Mouse (Mus musculus) lung, postnatal 0 days (tissue): ENCODE results near the gene Mkrn2. TPM values are rescaled to one million over a fixed set of nuclear protein-coding genes. Genes with fewer than 3 reads are reported as not detected.

ENCODE experiments used
- ATAC-seq: fragments of 200-750 bp; cut with Nextera tagmentation; 2 replicates; pipeline ENCODE4 v1.8.0; 2017; ENCODE audit warnings: moderate library complexity
- DNase-seq: peaks from one replicate; pipeline ENCODE4 v3.0.0-alpha.2; 2016; ENCODE audit warnings: low spot score
- H3K27ac ChIP-seq: fragments of 300-500 bp; sonication (generic); 2 replicates; pipeline ENCODE4 v1.5.1; 2014; ENCODE audit warnings: antibody characterized with exemption, mild to moderate bottlenecking, low read length, mixed read lengths
- H3K27me3 ChIP-seq: fragments of 300-500 bp; sonication (generic); replicated peaks from 2 replicates; pipeline ENCODE4 v1.6.1; 2014; ENCODE audit warnings: low read length, mixed read lengths; ENCODE audit not compliant: insufficient read depth
- H3K36me3 ChIP-seq: fragments of 300-500 bp; sonication (generic); 2 replicates; pipeline ENCODE4 v1.6.1; 2014; ENCODE audit warnings: low read length, mixed read lengths; ENCODE audit not compliant: insufficient read depth
- H3K4me1 ChIP-seq: fragments of 300-500 bp; sonication (generic); 2 replicates; pipeline ENCODE4 v1.6.1; 2014; ENCODE audit warnings: antibody characterized with exemption, low read depth, low read length, mixed read lengths; ENCODE audit not compliant: insufficient read depth
- H3K4me2 ChIP-seq: fragments of 300-500 bp; sonication (generic); replicated peaks from 2 replicates; pipeline ENCODE4 v1.6.1; 2014; ENCODE audit warnings: low read depth, mild to moderate bottlenecking, low read length, moderate library complexity, mixed read lengths
- H3K4me3 ChIP-seq: fragments of 300-500 bp; sonication (generic); 2 replicates; pipeline ENCODE4 v1.5.1; 2014; ENCODE audit warnings: low read depth, low read length
- H3K9ac ChIP-seq: fragments of 300-500 bp; sonication (generic); replicated peaks from 2 replicates; pipeline ENCODE4 v1.6.1; 2014; ENCODE audit warnings: low read depth, mild to moderate bottlenecking
- H3K9me3 ChIP-seq: fragments of 300-500 bp; sonication (generic); 2 replicates; pipeline ENCODE4 v1.6.1; 2016; ENCODE audit warnings: low read length, mixed read lengths
- CTCF ChIP-seq: IDR thresholded peaks from 2 replicates; pipeline ENCODE4 v1.5.1; 2016; ENCODE audit warnings: antibody characterized with exemption, mild to moderate bottlenecking
- EP300 ChIP-seq: IDR thresholded peaks from 2 replicates; pipeline ENCODE4 v1.6.1; 2016; ENCODE audit warnings: antibody characterized with exemption, mild to moderate bottlenecking, control low read depth
- WGBS: fragments of 180-500 bp; shearing (Covaris S2); extraction: QIAGEN DNeasy Blood & Tissue Kit; methylation state at CpG from one replicate; pipeline ENCODE4 v1.1.7; 2014; 5-methylcytosine and 5-hydroxymethylcytosine counted together
- polyA plus RNA-seq: library from polyadenylated mRNA; unstranded; fragments of >200 nt; fragmentation: Nextera tagmentation; extraction: Ambion mirVana; gene quantifications from 2 replicates; pipeline ENCODE4 v1.2.1, GENCODE M21; 2015

The Mkrn2 gene
- polyA plus RNA-seq, 1 experiment from 2014 or later: 18.8 TPM

DNA sequence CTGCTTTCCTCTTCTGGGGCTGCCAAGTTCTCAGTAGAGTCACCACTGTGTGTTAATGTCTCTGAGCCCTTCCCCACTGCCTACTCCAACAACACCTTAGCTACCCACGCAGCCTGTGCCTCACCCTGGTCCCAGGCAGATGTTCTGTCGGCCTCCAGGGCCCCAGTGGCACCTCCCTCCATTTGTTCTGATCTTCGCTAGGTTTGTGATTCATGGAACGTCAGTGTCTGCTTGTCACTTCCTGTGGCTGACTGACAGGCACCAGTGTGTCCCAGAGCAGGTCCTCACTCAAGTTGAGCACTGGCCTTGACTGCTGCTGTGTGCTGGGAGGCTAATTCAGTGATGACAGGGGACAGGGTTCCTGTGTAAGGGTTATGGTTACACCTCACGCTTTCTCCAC lies 24.3 kb upstream of the Mkrn2 start:
- no peaks in the 10 kb centered on the region for H3K27me3 ChIP-seq
- H3K4me1 ChIP-seq: no peaks in the 10 kb centered on the region
- ATAC-seq: no peak
- H3K4me3 ChIP-seq: no peak overlapping the region
- no peaks in the 10 kb centered on the region for H3K9me3 ChIP-seq
- TF ChIP-seq EP300 (no peak), CTCF (no peak)
- no peak overlapping the region for H3K4me2 ChIP-seq
- no peak for DNase-seq
- H3K36me3 ChIP-seq: 0 out of 2 replicates have a peak, but pooled peaks cover 3% of the 10 kb centered on the region
- H3K9ac ChIP-seq: no peak overlapping the region
- no peak overlapping the region for H3K27ac ChIP-seq
- WGBS: 78% methylated on average over 5 of the region's 5 CpGs

DNA sequence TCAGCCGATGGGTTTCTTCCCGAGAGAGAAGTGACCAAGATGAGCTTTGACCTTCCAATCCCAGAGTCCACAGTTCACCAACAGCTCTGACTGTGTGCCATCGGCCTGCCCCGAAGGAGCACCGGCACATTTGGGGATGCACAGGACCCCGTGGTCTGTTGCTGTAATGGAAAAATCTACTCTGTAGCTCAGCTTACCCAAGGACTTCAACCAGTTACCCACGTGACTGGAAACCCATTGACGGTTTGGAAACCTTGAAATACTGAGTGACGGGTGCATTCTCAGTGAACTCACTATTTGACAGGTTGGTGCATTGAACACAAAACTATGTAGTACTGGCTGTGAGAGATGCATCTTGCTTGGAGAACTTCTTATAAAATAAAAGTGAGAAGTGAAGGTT lies 23.8 kb upstream of the Mkrn2 start:
- no peak for DNase-seq
- WGBS: 91% methylated on average over 9 of the region's 9 CpGs
- Histone ChIP-seq H3K9ac (no peak overlapping the region), H3K36me3 (0 out of 2 replicates have a peak, but pooled peaks cover 3% of the 10 kb centered on the region), H3K4me1 (no peaks in the 10 kb centered on the region), H3K27me3 (no peaks in the 10 kb centered on the region), H3K4me3 (no peak overlapping the region), H3K4me2 (no peak overlapping the region), H3K9me3 (no peaks in the 10 kb centered on the region), H3K27ac (no peak overlapping the region)
- TF ChIP-seq EP300: no peak
- no peak for TF ChIP-seq CTCF
- no peak for ATAC-seq

- Histone ChIP-seq H3K9me3 (no peaks in the 10 kb centered on the region), H3K27ac (no peak overlapping the region), H3K36me3 (0 out of 2 replicates have a peak, but pooled peaks cover 3% of the 10 kb centered on the region), H3K4me3 (no peak overlapping the region), H3K27me3 (no peaks in the 10 kb centered on the region), H3K9ac (no peak overlapping the region), H3K4me1 (no peaks in the 10 kb centered on the region), H3K4me2 (no peak overlapping the region)
- 85% methylated on average over 3 of the region's 3 CpGs for WGBS
- TF ChIP-seq CTCF (no peak), EP300 (no peak)
- DNase-seq (no peak), ATAC-seq (no peak)
Measured at GRCm38 (mm10) chr6:115580810-115581209, 20.9 kb upstream of the Mkrn2 start.

GRCm38 (mm10) chr6:115582328-115583115 lies 19.2 kb upstream of the Mkrn2 start:
- DNase-seq: no peak
- Histone ChIP-seq H3K9ac (no peak overlapping the region), H3K27me3 (no peaks in the 10 kb centered on the region), H3K27ac (no peak overlapping the region), H3K4me3 (no peak overlapping the region), H3K9me3 (no peaks in the 10 kb centered on the region), H3K4me1 (no peaks in the 10 kb centered on the region), H3K36me3 (0 out of 2 replicates have a peak, but pooled peaks cover under 1% of the 10 kb centered on the region), H3K4me2 (no peak overlapping the region)
- no peak for TF ChIP-seq EP300
- TF ChIP-seq CTCF: no peak
- 76% methylated on average over 10 of the region's 10 CpGs for WGBS
- no peak for ATAC-seq

DNA sequence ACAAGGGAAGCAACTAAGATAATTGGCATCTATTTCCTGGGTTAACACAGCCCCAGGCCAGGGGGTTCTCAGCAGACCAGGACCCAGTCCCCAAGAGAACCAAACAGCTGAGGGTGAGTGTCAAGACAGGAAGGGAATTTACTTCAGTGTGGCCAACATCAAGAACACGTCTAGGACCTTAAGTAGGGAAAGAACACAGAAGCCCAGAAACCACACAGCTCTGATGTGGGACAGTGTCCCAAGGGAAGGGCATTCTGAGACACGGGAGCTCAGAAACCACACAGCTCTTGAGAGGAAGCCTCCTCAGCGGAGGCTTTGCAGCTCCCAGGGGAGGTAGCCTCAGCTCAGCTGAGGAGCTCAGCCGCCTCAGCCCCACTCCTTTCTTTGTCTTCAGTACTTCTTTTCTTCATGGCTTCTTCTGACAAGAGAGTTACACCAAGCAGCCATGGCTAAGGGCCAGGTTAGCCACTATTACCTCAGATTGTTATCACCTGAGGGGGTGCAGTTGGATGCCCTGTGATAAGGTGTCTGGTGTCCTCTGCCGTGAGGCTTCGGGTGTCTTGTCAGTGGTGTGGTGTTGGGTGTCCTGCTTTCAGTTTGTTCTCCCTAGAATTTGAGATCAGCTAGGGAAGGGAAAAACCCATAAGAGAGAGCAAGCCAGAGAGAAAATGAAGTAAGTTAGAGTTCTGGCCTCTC lies 18.1 kb upstream of the Mkrn2 start:
- DNase-seq (no peak), ATAC-seq (no peak)
- no peaks in the 10 kb centered on the region for H3K27me3 ChIP-seq
- no peaks in the 10 kb centered on the region for H3K36me3 ChIP-seq
- no peaks in the 10 kb centered on the region for H3K4me1 ChIP-seq
- 62% methylated on average over 6 of the region's 6 CpGs for WGBS
- no peaks in the 10 kb centered on the region for H3K9me3 ChIP-seq
- H3K27ac ChIP-seq: no peak overlapping the region
- no peak overlapping the region for H3K4me3 ChIP-seq
- TF ChIP-seq EP300 (no peak), CTCF (no peak)
- H3K4me2 ChIP-seq: no peak overlapping the region
- no peak overlapping the region for H3K9ac ChIP-seq

DNA sequence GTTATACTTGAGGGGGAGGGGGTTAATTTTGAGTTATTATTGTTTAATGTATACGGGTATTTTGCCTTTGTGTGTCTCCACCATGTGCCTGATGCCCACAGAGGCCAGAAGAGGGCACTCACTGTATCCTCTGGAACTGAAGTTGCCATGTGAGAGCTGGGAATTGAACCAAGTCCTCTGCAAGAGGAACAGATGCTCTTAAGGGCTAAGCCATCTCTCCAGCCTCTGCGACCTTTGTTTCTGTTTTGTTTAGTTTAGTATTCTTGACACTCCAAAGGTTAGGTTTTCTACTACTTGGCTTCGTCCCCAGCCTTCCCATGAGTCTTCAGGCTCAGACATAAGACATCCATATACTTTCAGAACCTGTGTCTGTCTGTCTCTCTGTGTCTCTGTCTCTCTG lies 17.5 kb upstream of the Mkrn2 start:
- TF ChIP-seq EP300: no peak
- TF ChIP-seq CTCF: peak; percentile 19
- H3K9ac ChIP-seq: no peak overlapping the region
- H3K9me3 ChIP-seq: no peaks in the 10 kb centered on the region
- H3K4me2 ChIP-seq: no peak overlapping the region
- no peaks in the 10 kb centered on the region for H3K4me1 ChIP-seq
- WGBS: 49% methylated on average over 3 of the region's 3 CpGs
- no peak overlapping the region for H3K4me3 ChIP-seq
- no peaks in the 10 kb centered on the region for H3K27me3 ChIP-seq
- no peak for DNase-seq
- H3K27ac ChIP-seq: no peak overlapping the region
- ATAC-seq: no peak
- no peaks in the 10 kb centered on the region for H3K36me3 ChIP-seq
